Mouse (Mus musculus): Measurements from ENCODE around the gene Wnt7b.

- TF ChIP-seq CTCF (IDR thresholded peaks at IDR 0.05; ENCODE audit: control insufficient read depth, insufficient read depth, insufficient read length), result peak; percentile 35
- no peak for TF ChIP-seq CEBPB (IDR thresholded peaks at IDR 0.05; ENCODE audit: low read depth)
- no peak for TF ChIP-seq USF1 (IDR thresholded peaks at IDR 0.05; ENCODE audit: low read depth)
- TF ChIP-seq MAX (IDR thresholded peaks at IDR 0.05), result no peak
Measured at GRCm38 (mm10) chr15:85576110-85576509, 6.2 kb downstream of the Wnt7b start.

Measured in C2C12 (cell line).